Mouse (Mus musculus): Measurements from ENCODE around the gene Fkbp3. TPM values are rescaled to one million over a fixed set of nuclear protein-coding genes. Genes with fewer than 3 reads are reported as not detected.

The Fkbp3 gene
- total and polyA plus RNA-seq, 3 experiments, result 167 to 173 TPM; not detected in 1

GRCm38 (mm10) chr12:65065241-65065640, 8.6 kb downstream of the Fkbp3 start:
- H3K36me3 ChIP-seq (ENCODE audit: control insufficient read depth in 1 of 2, insufficient read depth in 2 of 2, low read length in 2 of 2), result peaks cover 27 to 33% of the 10 kb centered on the region in 2 experiments
- no peak overlapping the region for H3K4me3 ChIP-seq (ENCODE audit: control insufficient read depth in 1 of 2, insufficient read depth in 1 of 2, low read depth in 2 of 2, low read length in 2 of 2)
- peaks cover 7 to 11% of the 10 kb centered on the region in 2 experiments for H3K4me1 ChIP-seq (ENCODE audit: control insufficient read depth in 1 of 2, insufficient read depth in 2 of 2, low read length in 2 of 2)
- H3K9ac ChIP-seq (ENCODE audit: control insufficient read depth, low read depth, low read length, poor library complexity, severe bottlenecking), result no peak overlapping the region
- no peaks in the 10 kb centered on the region for H3K27me3 ChIP-seq (ENCODE audit: control insufficient read depth in 1 of 2, insufficient read depth in 2 of 2, low read length in 2 of 2)
- H3K27ac ChIP-seq (ENCODE audit: control insufficient read depth, low read depth, low read length), result no peak overlapping the region
- no peaks in the 10 kb centered on the region for H3K79me2 ChIP-seq (ENCODE audit: control insufficient read depth, insufficient read depth, low read length, poor library complexity)
- H3K9me3 ChIP-seq (replicated peaks; ENCODE audit: insufficient read depth, low read length), result no peaks in the 10 kb centered on the region
- peak; percentile 39 for DNase-seq (ENCODE audit: low read depth, low spot score)
- TF ChIP-seq TBP (IDR thresholded peaks at IDR 0.05; ENCODE audit: low read depth, low read length) (no peak), JUND (IDR thresholded peaks at IDR 0.05; ENCODE audit: low read depth, low read length) (no peak), MXI1 (IDR thresholded peaks at IDR 0.05; ENCODE audit: low read depth, low read length) (no peak), SIN3A (IDR thresholded peaks at IDR 0.05; ENCODE audit: low read length) (peak; percentile 21; the same call in 1 of the 2 replicates), MAFK (IDR thresholded peaks at IDR 0.05; ENCODE audit: borderline replicate concordance, low read depth, low read length) (no peak), POLR2AphosphoS5 (IDR thresholded peaks at IDR 0.05; ENCODE audit: borderline replicate concordance, low read depth, low read length) (no peak), GATA1 (IDR thresholded peaks at IDR 0.05; ENCODE audit: low read depth, low read length) (peak; percentile 53), RCOR1 (IDR thresholded peaks at IDR 0.05; ENCODE audit: low read depth, low read length) (peak; percentile 41; the same call in 1 of the 2 replicates), ELF1 (IDR thresholded peaks at IDR 0.05; ENCODE audit: low read depth, low read length) (no peak), EP300 (IDR thresholded peaks at IDR 0.05; ENCODE audit: low read depth in 1 of 2, low read length in 2 of 2) (no peak), E2F4 (IDR thresholded peaks at IDR 0.05; ENCODE audit: borderline replicate concordance, low read depth, low read length) (no peak), UBTF (IDR thresholded peaks at IDR 0.05; ENCODE audit: borderline replicate concordance, insufficient read depth, low read depth, low read length) (no peak)

GRCm38 (mm10) chr12:65061082-65061481, 12.7 kb downstream of the Fkbp3 start:
- Histone ChIP-seq H3K79me2 (ENCODE audit: control insufficient read depth, insufficient read depth, low read length, poor library complexity) (no peaks in the 10 kb centered on the region), H3K4me3 (ENCODE audit: control insufficient read depth in 1 of 2, insufficient read depth in 1 of 2, low read depth in 2 of 2, low read length in 2 of 2) (no peak overlapping the region), H3K4me1 (ENCODE audit: control insufficient read depth in 1 of 2, insufficient read depth in 2 of 2, low read length in 2 of 2) (peaks cover 4 to 10% of the 10 kb centered on the region in 2 experiments), H3K36me3 (ENCODE audit: control insufficient read depth in 1 of 2, insufficient read depth in 2 of 2, low read length in 2 of 2) (peaks cover 25 to 54% of the 10 kb centered on the region in 2 experiments), H3K9me3 (replicated peaks; ENCODE audit: insufficient read depth, low read length) (no peaks in the 10 kb centered on the region), H3K9ac (ENCODE audit: control insufficient read depth, low read depth, low read length, poor library complexity, severe bottlenecking) (no peak overlapping the region), H3K27ac (ENCODE audit: control insufficient read depth, low read depth, low read length) (no peak overlapping the region), H3K27me3 (ENCODE audit: control insufficient read depth in 1 of 2, insufficient read depth in 2 of 2, low read length in 2 of 2) (no peaks in the 10 kb centered on the region)
- no peak for DNase-seq (ENCODE audit: low read depth, low spot score)
- TF ChIP-seq CTCF (IDR thresholded peaks at IDR 0.05 in 2 of 3, conservative IDR thresholded peaks at IDR 0.05 in 1 of 3; ENCODE audit: control insufficient read depth in 1 of 3, insufficient read depth in 1 of 3, low read depth in 2 of 3, low read length in 3 of 3, poor library complexity in 1 of 3, severe bottlenecking in 1 of 3) (no peak), MEF2A (IDR thresholded peaks at IDR 0.05; ENCODE audit: extremely low read depth, insufficient replicate concordance, low read depth, low read length, poor library complexity, severe bottlenecking) (no peak), CHD2 (IDR thresholded peaks at IDR 0.05; ENCODE audit: low read length) (no peak), SIN3A (IDR thresholded peaks at IDR 0.05; ENCODE audit: low read length) (no peak), POLR2A (IDR thresholded peaks at IDR 0.05; ENCODE audit: control insufficient read depth in 1 of 2, insufficient read depth in 1 of 2, low read depth in 1 of 2, low read length in 2 of 2, poor library complexity in 1 of 2) (no peak), TBP (IDR thresholded peaks at IDR 0.05; ENCODE audit: low read depth, low read length) (no peak), RCOR1 (IDR thresholded peaks at IDR 0.05; ENCODE audit: low read depth, low read length) (no peak), GABPA (IDR thresholded peaks at IDR 0.05; ENCODE audit: low read depth, low read length) (no peak), ELF1 (IDR thresholded peaks at IDR 0.05; ENCODE audit: low read depth, low read length) (no peak)

All from MEL (cell line).